Mouse (Mus musculus): ENCODE measurements around the gene Fam71f2. TPM values are rescaled to one million over a fixed set of nuclear protein-coding genes. Genes with fewer than 3 reads are reported as not detected.

Fam71f2 gene
- polyA plus RNA-seq, 1 experiment from 2014 or later, result 0.10 TPM

GRCm38 (mm10) chr6:29278513-29279267 lies 703 bp upstream of the Fam71f2 start:
- no peaks in the 10 kb centered on the region for H3K27me3 ChIP-seq
- H3K9me3 ChIP-seq (replicated peaks), result no peaks in the 10 kb centered on the region
- DNase-seq (no peak), ATAC-seq (ENCODE audit: low read depth) (peak; percentile 53)
- H3K4me3 ChIP-seq (replicated peaks), result no peak overlapping the region
- 0 out of 2 replicates have a peak overlapping the region, but pooled peaks have one; percentile 35 for H3K27ac ChIP-seq
- no peak overlapping the region for H3K9ac ChIP-seq
- peaks cover 21% of the 10 kb centered on the region for H3K36me3 ChIP-seq
- H3K4me1 ChIP-seq (replicated peaks), result peaks cover 19% of the 10 kb centered on the region
- H3K4me2 ChIP-seq, result no peak overlapping the region
- WGBS (ENCODE audit: insufficient replicate concordance), result 22% methylated on average over 8 of the region's 8 CpGs

DNA sequence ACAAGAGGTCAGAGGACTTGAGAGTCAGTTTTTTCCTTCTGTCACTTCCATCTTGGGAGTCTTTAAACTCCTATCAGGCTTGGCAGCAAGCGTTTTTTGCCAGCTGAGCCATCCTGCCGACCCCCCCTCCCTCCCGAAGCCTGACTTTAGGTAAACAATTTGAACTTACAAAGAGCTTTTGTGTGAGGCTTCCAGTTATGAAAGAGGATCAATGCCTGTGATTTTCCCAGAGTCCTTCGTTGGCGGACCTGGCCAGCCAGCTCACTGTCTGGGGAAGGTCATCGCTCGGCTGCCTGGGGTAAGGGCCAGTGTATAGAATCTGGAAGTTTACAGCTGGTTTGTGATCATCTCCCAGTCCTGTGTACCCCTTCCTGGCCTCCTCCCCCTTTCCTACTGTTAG lies 1.3 kb downstream of the Fam71f2 start:
- no peak overlapping the region for H3K4me3 ChIP-seq (replicated peaks)
- peaks cover 7% of the 10 kb centered on the region; the same call in 1 of the 2 replicates for H3K4me1 ChIP-seq (replicated peaks)
- no peaks in the 10 kb centered on the region for H3K9me3 ChIP-seq (replicated peaks)
- no peak overlapping the region for H3K4me2 ChIP-seq
- 65% methylated on average over 7 of the region's 7 CpGs for WGBS (ENCODE audit: insufficient replicate concordance)
- H3K9ac ChIP-seq, result no peak overlapping the region
- no peak for DNase-seq
- H3K27me3 ChIP-seq, result no peaks in the 10 kb centered on the region
- no peak for ATAC-seq (ENCODE audit: low read depth)
- H3K27ac ChIP-seq, result no peak overlapping the region
- peaks cover 7% of the 10 kb centered on the region for H3K36me3 ChIP-seq

GRCm38 (mm10) chr6:29286870-29287269 lies 7.5 kb downstream of the Fam71f2 start:
- no peaks in the 10 kb centered on the region for H3K4me1 ChIP-seq (replicated peaks)
- H3K4me2 ChIP-seq, result no peak overlapping the region
- no peak overlapping the region for H3K9ac ChIP-seq
- H3K27ac ChIP-seq, result no peak overlapping the region
- no peaks in the 10 kb centered on the region for H3K36me3 ChIP-seq
- 46% methylated on average over 7 of the region's 7 CpGs for WGBS (ENCODE audit: insufficient replicate concordance)
- DNase-seq (no peak), ATAC-seq (ENCODE audit: low read depth) (no peak)
- H3K9me3 ChIP-seq (replicated peaks), result no peaks in the 10 kb centered on the region
- H3K4me3 ChIP-seq (replicated peaks), result no peak overlapping the region
- H3K27me3 ChIP-seq, result no peaks in the 10 kb centered on the region

DNA sequence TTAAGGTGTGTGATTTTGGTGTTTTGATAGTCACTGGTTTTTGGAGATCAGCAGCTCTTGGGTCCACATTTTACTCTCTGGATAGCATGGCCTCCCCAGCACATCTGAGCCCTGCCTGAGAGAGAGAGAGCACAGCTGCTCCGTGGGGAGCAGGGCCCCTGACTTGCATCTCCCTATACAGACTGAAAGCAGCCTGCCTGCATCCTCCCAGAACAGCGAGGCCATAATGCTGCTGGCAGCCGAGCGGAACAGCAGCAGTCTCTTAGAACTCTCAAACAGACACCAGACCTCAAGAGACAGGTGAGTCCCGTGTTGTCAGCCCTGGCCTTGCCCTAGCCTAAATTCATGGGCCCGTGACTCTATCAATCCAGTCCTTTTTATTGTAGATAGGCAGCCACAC lies 8.1 kb downstream of the Fam71f2 start:
- Histone ChIP-seq H3K9ac (no peak overlapping the region), H3K36me3 (no peaks in the 10 kb centered on the region), H3K4me3 (replicated peaks) (no peak overlapping the region), H3K27ac (no peak overlapping the region), H3K27me3 (no peaks in the 10 kb centered on the region), H3K9me3 (replicated peaks) (no peaks in the 10 kb centered on the region), H3K4me1 (replicated peaks) (no peaks in the 10 kb centered on the region), H3K4me2 (no peak overlapping the region)
- ATAC-seq (ENCODE audit: low read depth) (no peak), DNase-seq (no peak)
- WGBS (ENCODE audit: insufficient replicate concordance), result 58% methylated on average over 6 of the region's 6 CpGs

DNA sequence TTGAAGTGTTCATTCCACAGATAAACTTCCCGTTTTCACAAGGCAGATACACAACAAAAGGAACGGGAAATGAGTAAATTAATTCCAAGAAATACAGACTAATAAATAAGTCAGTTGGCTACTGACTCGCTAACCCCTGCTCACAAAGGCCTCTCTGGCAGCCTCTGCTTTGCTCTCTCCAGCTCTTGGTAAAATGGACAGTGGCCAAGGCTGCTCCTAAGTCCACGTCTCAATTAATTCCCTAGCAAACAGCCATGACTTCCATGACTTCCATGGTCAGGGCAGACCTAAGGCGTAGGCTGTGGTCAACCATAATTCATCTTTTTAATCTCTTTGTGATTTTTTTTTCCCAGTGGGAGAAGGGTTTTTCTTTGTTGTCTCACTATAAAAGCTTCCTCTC lies 8.6 kb downstream of the Fam71f2 start:
- Histone ChIP-seq H3K4me1 (replicated peaks) (no peaks in the 10 kb centered on the region), H3K9me3 (replicated peaks) (no peaks in the 10 kb centered on the region), H3K9ac (no peak overlapping the region), H3K4me2 (no peak overlapping the region), H3K4me3 (replicated peaks) (no peak overlapping the region), H3K27me3 (no peaks in the 10 kb centered on the region), H3K36me3 (no peaks in the 10 kb centered on the region), H3K27ac (no peak overlapping the region)
- ATAC-seq (ENCODE audit: low read depth), result no peak
- WGBS (ENCODE audit: insufficient replicate concordance), result 52% methylated on average over 5 of the region's 5 CpGs
- DNase-seq, result no peak

- ATAC-seq (ENCODE audit: low read depth), result no peak
- H3K27me3 ChIP-seq, result no peaks in the 10 kb centered on the region
- no peak overlapping the region for H3K4me3 ChIP-seq (replicated peaks)
- H3K9me3 ChIP-seq (replicated peaks), result no peaks in the 10 kb centered on the region
- H3K4me1 ChIP-seq (replicated peaks), result no peaks in the 10 kb centered on the region
- no peak overlapping the region for H3K27ac ChIP-seq
- no peak overlapping the region for H3K4me2 ChIP-seq
- DNase-seq, result no peak
- no peak overlapping the region for H3K9ac ChIP-seq
- no peaks in the 10 kb centered on the region for H3K36me3 ChIP-seq
- WGBS (ENCODE audit: insufficient replicate concordance), result 62% methylated on average over 6 of the region's 6 CpGs
Observed at GRCm38 (mm10) chr6:29288651-29289050, 9.3 kb downstream of the Fam71f2 start.

- DNase-seq, result no peak
- WGBS (ENCODE audit: insufficient replicate concordance), result 47% methylated on average over 2 of the region's 2 CpGs
- ATAC-seq (ENCODE audit: low read depth), result no peak
Observed at GRCm38 (mm10) chr6:29299112-29299511, 19.7 kb downstream of the Fam71f2 start.

GRCm38 (mm10) chr6:29303251-29303650 lies 23.9 kb downstream of the Fam71f2 start:
- Histone ChIP-seq H3K36me3 (no peaks in the 10 kb centered on the region), H3K4me2 (no peak overlapping the region), H3K4me1 (replicated peaks) (no peaks in the 10 kb centered on the region), H3K9ac (no peak overlapping the region), H3K27ac (no peak overlapping the region), H3K4me3 (replicated peaks) (no peak overlapping the region), H3K27me3 (no peaks in the 10 kb centered on the region), H3K9me3 (replicated peaks) (no peaks in the 10 kb centered on the region)
- DNase-seq (no peak), ATAC-seq (ENCODE audit: low read depth) (no peak)

More at GRCm38 (mm10) chr6:29299112-29299511, 19.7 kb downstream of the Fam71f2 start:
- Histone ChIP-seq H3K4me2 (no peak overlapping the region), H3K27me3 (no peaks in the 10 kb centered on the region), H3K27ac (no peak overlapping the region), H3K9me3 (replicated peaks) (no peaks in the 10 kb centered on the region), H3K9ac (no peak overlapping the region), H3K36me3 (no peaks in the 10 kb centered on the region), H3K4me3 (replicated peaks) (no peak overlapping the region), H3K4me1 (replicated peaks) (no peaks in the 10 kb centered on the region)

- no peak for DNase-seq
- H3K27ac ChIP-seq, result no peak overlapping the region
- no peaks in the 10 kb centered on the region for H3K36me3 ChIP-seq
- no peaks in the 10 kb centered on the region for H3K9me3 ChIP-seq (replicated peaks)
- ATAC-seq (ENCODE audit: low read depth), result no peak
- H3K4me1 ChIP-seq (replicated peaks), result no peaks in the 10 kb centered on the region
- no peaks in the 10 kb centered on the region for H3K27me3 ChIP-seq
- H3K4me3 ChIP-seq (replicated peaks), result no peak overlapping the region
- no peak overlapping the region for H3K4me2 ChIP-seq
- no peak overlapping the region for H3K9ac ChIP-seq
- WGBS (ENCODE audit: insufficient replicate concordance), result 32% methylated on average over 5 of the region's 5 CpGs
Observed at GRCm38 (mm10) chr6:29303726-29304125, 24.3 kb downstream of the Fam71f2 start.

DNA sequence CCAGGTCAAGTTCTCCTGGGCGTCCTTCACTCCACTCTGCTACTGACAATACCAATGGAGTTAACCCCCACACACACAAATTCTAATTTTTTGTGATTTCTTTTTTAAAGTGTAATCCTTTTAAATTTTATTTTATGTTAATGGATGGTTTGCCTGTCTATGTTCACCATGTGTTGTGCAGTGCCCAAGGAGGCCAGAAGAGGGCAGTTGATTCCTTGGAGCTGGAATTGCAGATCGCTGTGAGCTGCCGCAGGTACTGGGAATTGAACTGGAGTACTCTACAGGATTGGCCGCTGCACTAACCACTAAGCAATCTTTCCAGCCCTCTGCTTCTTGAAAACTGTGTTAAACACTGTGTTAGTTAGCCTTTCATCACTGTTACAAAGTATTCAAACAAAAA lies 26.1 kb downstream of the Fam71f2 start:
- WGBS (ENCODE audit: insufficient replicate concordance), result 76% methylated on average over 4 of the region's 4 CpGs
- H3K4me3 ChIP-seq (replicated peaks), result no peak overlapping the region
- no peaks in the 10 kb centered on the region for H3K9me3 ChIP-seq (replicated peaks)
- H3K36me3 ChIP-seq, result no peaks in the 10 kb centered on the region
- ATAC-seq (ENCODE audit: low read depth) (no peak), DNase-seq (no peak)
- no peak overlapping the region for H3K27ac ChIP-seq
- no peaks in the 10 kb centered on the region for H3K4me1 ChIP-seq (replicated peaks)
- H3K9ac ChIP-seq, result no peak overlapping the region
- H3K27me3 ChIP-seq, result no peaks in the 10 kb centered on the region
- H3K4me2 ChIP-seq, result no peak overlapping the region

- WGBS (ENCODE audit: insufficient replicate concordance), result 72% methylated on average over 16 of the region's 16 CpGs
- ATAC-seq (ENCODE audit: low read depth) (no peak), DNase-seq (no peak)
Observed at GRCm38 (mm10) chr6:29308846-29309605, 29.6 kb downstream of the Fam71f2 start.

More at GRCm38 (mm10) chr6:29308846-29309605, 29.6 kb downstream of the Fam71f2 start:
- Histone ChIP-seq H3K9ac (no peak overlapping the region), H3K27me3 (no peaks in the 10 kb centered on the region), H3K4me2 (no peak overlapping the region), H3K4me1 (replicated peaks) (no peaks in the 10 kb centered on the region), H3K9me3 (replicated peaks) (no peaks in the 10 kb centered on the region), H3K4me3 (replicated peaks) (no peak overlapping the region), H3K36me3 (no peaks in the 10 kb centered on the region), H3K27ac (no peak overlapping the region)
